Mouse (Mus musculus): Measurements from ENCODE around the gene Psmd3. TPM values are rescaled to one million over a fixed set of nuclear protein-coding genes. Genes with fewer than 3 reads are reported as not detected.

Gene Psmd3
- total and polyA plus RNA-seq, 3 experiments = 69.2 to 206 (median 76.1) TPM

DNA sequence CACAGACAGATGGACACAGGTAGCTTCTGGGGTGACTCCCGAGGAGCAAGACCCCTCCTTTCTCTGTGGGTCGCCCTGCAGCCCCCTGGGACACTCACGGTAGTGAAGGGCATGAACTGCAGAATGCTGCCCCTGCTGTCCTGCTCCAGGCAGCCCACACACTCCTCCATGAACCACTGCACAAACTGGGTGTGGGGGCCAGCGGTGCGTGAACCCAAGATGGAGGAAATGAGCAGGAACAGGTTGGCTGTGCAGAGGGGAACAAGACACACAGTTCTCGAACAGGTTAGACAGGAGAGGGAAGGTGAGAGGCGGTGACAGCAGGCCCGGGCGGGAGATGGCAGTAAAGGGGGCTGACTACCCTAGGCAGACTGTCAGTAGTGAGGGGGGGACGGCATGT lies 22.7 kb downstream of the Psmd3 start:
- H3K4me3 ChIP-seq (ENCODE audit: low read depth, low read length) = no peak overlapping the region
- peaks cover 25% of the 10 kb centered on the region for H3K27me3 ChIP-seq (ENCODE audit: insufficient read depth, low read length)
- no peak for TF ChIP-seq CTCF (IDR thresholded peaks at IDR 0.05; ENCODE audit: low read depth, low read length)
- TF ChIP-seq GATA1 (IDR thresholded peaks at IDR 0.05; ENCODE audit: borderline replicate concordance, low read length) = no peak
- TF ChIP-seq GATA2 (IDR thresholded peaks at IDR 0.05; ENCODE audit: borderline replicate concordance, low read depth, low read length) = no peak
- no peak for TF ChIP-seq TAL1 (conservative IDR thresholded peaks at IDR 0.05; ENCODE audit: low read depth, low read length)
- TF ChIP-seq POLR2AphosphoS5 (IDR thresholded peaks at IDR 0.05; ENCODE audit: insufficient replicate concordance, low read depth, low read length) = no peak
- peaks cover 67% of the 10 kb centered on the region for H3K36me3 ChIP-seq (replicated peaks)
- peaks cover 26% of the 10 kb centered on the region for H3K4me1 ChIP-seq (ENCODE audit: insufficient read depth, low read depth, low read length)
- DNase-seq (ENCODE audit: low spot score) (no peak), ATAC-seq (ENCODE audit: extremely low read depth, insufficient number of reproducible peaks, low FRiP score, poor library complexity, severe bottlenecking) (no peak)
- H3K9me3 ChIP-seq (replicated peaks) = no peaks in the 10 kb centered on the region

DNA sequence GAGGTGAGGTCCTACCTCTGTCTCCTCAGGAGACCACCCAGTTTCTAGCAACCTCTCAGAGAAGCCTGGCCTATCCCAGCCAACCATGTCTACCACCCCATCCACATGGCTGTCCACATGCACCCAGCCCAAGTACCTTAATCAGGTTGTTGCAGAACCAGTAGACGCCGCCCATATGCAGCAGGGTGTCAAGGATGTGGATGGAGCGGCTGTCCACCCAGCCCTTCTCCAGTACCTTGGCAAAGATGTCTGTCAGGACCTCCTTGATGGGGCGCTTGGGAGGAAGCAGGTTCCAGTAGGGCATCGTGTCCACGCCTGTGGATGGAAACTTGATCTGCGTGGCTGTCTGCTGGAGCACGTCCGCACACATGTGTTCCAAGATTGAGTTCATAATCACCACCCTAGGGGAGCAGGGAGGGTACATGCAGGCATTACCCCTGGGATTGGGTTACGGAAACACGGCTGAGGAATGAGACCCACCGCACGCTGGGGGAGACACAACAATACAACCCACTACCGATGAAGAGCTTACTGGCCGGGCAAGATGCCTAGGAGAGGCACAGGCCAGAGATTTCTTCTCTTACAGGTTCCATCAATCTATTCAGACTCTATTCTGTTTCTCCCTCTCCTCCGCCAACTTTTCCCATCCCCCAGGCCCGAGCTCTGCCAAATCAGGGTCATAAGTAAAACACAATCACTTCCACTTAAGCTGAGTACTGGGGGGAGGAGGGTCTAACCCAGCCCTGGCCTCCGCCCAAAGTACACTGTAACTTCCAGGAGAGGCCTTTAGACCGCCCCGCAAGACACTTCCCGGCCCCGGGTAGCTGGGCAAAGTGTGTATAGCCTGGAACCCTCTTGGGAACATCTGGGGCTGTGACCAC lies 25.3 kb downstream of the Psmd3 start:
- TF ChIP-seq POLR2AphosphoS5 (IDR thresholded peaks at IDR 0.05; ENCODE audit: insufficient replicate concordance, low read depth, low read length) (no peak), CTCF (IDR thresholded peaks at IDR 0.05; ENCODE audit: low read depth, low read length) (no peak), GATA2 (IDR thresholded peaks at IDR 0.05; ENCODE audit: borderline replicate concordance, low read depth, low read length) (no peak), TAL1 (conservative IDR thresholded peaks at IDR 0.05; ENCODE audit: low read depth, low read length) (no peak), GATA1 (IDR thresholded peaks at IDR 0.05; ENCODE audit: borderline replicate concordance, low read length) (no peak)
- H3K4me3 ChIP-seq (ENCODE audit: low read depth, low read length) = no peak overlapping the region
- DNase-seq (ENCODE audit: low spot score) (no peak), ATAC-seq (ENCODE audit: extremely low read depth, insufficient number of reproducible peaks, low FRiP score, poor library complexity, severe bottlenecking) (no peak)
- H3K36me3 ChIP-seq (replicated peaks) = peaks cover 91% of the 10 kb centered on the region
- H3K27me3 ChIP-seq (ENCODE audit: insufficient read depth, low read length) = peaks cover under 1% of the 10 kb centered on the region; the same call in 1 of the 2 replicates
- no peaks in the 10 kb centered on the region for H3K9me3 ChIP-seq (replicated peaks)
- H3K4me1 ChIP-seq (ENCODE audit: insufficient read depth, low read depth, low read length) = peaks cover 26% of the 10 kb centered on the region

DNA sequence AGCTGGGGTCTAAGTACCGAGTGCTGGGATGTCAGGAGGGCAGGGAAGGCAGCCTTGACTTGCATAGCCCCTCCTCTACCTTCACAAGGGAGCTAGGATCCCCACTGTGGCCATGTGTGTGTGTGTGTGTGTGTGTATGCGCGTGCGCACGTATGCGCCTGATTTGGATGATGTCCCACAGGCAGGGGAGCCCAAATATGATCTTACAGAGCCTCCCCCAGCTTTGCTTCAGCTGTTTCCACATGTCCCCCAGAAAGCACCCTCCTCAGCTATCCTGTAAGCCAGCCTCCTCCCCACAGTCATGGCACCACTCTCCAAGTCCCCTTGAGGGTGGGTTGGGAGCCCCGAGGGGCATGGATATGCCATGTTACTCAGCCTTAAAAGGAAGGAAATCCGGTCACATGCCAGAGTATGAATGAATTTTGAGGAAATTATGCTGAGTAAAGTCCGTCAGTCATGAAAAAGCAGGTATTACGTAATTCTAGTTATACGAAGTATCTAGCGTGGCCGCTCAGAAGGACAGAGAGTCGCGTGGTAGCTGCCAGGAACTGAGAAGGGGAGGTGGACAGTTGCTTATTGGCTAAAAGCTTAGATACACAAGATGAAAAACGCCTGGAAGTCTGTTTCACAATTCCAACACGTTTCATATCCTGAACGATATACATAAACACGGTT lies 26.1 kb downstream of the Psmd3 start:
- no peak overlapping the region for H3K4me3 ChIP-seq (ENCODE audit: low read depth, low read length)
- no peaks in the 10 kb centered on the region for H3K9me3 ChIP-seq (replicated peaks)
- no peak for DNase-seq (ENCODE audit: low spot score)
- peaks cover 97% of the 10 kb centered on the region for H3K36me3 ChIP-seq (replicated peaks)
- H3K4me1 ChIP-seq (ENCODE audit: insufficient read depth, low read depth, low read length) = peaks cover 25% of the 10 kb centered on the region
- no peak for TF ChIP-seq GATA1 (IDR thresholded peaks at IDR 0.05; ENCODE audit: borderline replicate concordance, low read length)
- no peak for TF ChIP-seq POLR2AphosphoS5 (IDR thresholded peaks at IDR 0.05; ENCODE audit: insufficient replicate concordance, low read depth, low read length)
- TF ChIP-seq TAL1 (conservative IDR thresholded peaks at IDR 0.05; ENCODE audit: low read depth, low read length) = no peak
- TF ChIP-seq GATA2 (IDR thresholded peaks at IDR 0.05; ENCODE audit: borderline replicate concordance, low read depth, low read length) = no peak
- TF ChIP-seq CTCF (IDR thresholded peaks at IDR 0.05; ENCODE audit: low read depth, low read length) = no peak
- ATAC-seq (ENCODE audit: extremely low read depth, insufficient number of reproducible peaks, low FRiP score, poor library complexity, severe bottlenecking) = no peak
- no peaks in the 10 kb centered on the region for H3K27me3 ChIP-seq (ENCODE audit: insufficient read depth, low read length)

DNA sequence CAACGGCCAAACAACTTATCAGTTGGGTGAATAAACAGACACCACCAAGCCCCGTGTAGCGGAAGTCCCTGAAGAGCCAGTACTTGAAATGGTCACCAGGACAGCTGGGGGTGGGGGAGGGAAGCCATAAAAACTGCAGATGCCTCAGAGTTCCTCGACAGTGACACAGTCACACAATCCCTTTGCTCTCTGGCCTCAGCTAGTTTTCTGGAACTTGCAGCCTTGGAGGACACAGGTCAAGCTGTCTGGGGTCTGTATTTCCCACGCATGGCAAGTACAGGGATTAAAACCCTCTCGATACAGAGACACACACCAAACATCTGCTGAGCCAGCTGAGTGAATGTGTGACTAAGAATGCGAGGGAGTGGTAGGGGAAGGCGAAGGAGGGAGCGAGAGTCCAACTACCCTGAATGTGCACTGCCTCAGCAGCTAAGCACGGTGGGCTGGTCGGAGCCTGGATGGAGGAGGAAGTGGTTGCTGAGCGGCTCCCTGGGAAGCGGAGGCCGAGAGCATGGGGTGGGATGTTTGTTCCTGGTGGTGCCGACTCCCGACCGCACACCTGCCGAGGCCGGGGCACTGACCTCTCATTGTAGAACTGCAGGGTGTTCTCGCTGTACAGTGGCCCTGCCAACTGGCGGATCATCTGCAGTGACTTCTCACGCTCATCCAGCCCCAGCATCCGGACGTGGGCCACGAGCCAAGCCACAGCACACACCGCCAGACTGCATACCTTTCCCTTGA lies 26.8 kb downstream of the Psmd3 start:
- Histone ChIP-seq H3K4me1 (ENCODE audit: insufficient read depth, low read depth, low read length) (peaks cover 22% of the 10 kb centered on the region), H3K27me3 (ENCODE audit: insufficient read depth, low read length) (no peaks in the 10 kb centered on the region), H3K9me3 (replicated peaks) (no peaks in the 10 kb centered on the region), H3K36me3 (replicated peaks) (peaks cover 97% of the 10 kb centered on the region), H3K4me3 (ENCODE audit: low read depth, low read length) (no peak overlapping the region)
- no peak for TF ChIP-seq GATA1 (IDR thresholded peaks at IDR 0.05; ENCODE audit: borderline replicate concordance, low read length)
- no peak for TF ChIP-seq TAL1 (conservative IDR thresholded peaks at IDR 0.05; ENCODE audit: low read depth, low read length)
- TF ChIP-seq GATA2 (IDR thresholded peaks at IDR 0.05; ENCODE audit: borderline replicate concordance, low read depth, low read length) = no peak
- no peak for TF ChIP-seq POLR2AphosphoS5 (IDR thresholded peaks at IDR 0.05; ENCODE audit: insufficient replicate concordance, low read depth, low read length)
- no peak for TF ChIP-seq CTCF (IDR thresholded peaks at IDR 0.05; ENCODE audit: low read depth, low read length)
- ATAC-seq (ENCODE audit: extremely low read depth, insufficient number of reproducible peaks, low FRiP score, poor library complexity, severe bottlenecking) (no peak), DNase-seq (ENCODE audit: low spot score) (no peak)

DNA sequence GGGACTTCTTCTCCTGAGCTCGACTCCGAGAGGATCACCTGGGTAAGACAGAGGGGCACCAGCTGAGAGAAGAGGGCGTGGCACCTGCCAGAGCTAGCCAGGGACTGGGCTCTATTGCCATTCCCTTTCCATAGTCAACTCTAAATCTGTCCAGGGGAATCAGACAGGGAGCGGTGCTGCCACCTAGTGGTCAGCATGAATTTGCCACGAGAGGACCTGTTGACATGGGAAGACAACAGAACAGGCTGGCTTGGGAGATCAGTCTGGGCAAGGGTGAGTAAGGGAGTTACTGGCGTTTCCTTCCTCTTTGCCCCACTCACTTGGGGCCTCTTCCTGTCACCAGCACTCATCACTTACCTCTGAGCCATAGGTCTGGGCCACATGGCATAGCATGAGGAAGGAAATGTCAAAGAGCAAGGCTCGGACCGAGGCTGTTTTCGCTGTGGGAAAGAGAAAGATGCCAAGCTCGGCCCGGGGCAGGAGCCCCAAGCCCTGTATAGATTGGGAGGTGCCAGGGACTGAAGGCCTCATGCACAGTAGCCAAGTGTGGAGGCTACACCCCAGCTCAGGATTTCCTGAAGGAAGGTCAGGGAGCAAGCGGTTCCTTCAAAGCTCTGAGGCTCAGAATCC lies 28.2 kb downstream of the Psmd3 start:
- Histone ChIP-seq H3K27me3 (ENCODE audit: insufficient read depth, low read length) (no peaks in the 10 kb centered on the region), H3K36me3 (replicated peaks) (peaks cover 97% of the 10 kb centered on the region), H3K9me3 (replicated peaks) (no peaks in the 10 kb centered on the region), H3K4me1 (ENCODE audit: insufficient read depth, low read depth, low read length) (peaks cover 21% of the 10 kb centered on the region), H3K4me3 (ENCODE audit: low read depth, low read length) (no peak overlapping the region)
- no peak for TF ChIP-seq GATA1 (IDR thresholded peaks at IDR 0.05; ENCODE audit: borderline replicate concordance, low read length)
- peak; percentile 95 for TF ChIP-seq CTCF (IDR thresholded peaks at IDR 0.05; ENCODE audit: low read depth, low read length)
- peak; percentile 76 for DNase-seq (ENCODE audit: low spot score)
- ATAC-seq (ENCODE audit: extremely low read depth, insufficient number of reproducible peaks, low FRiP score, poor library complexity, severe bottlenecking) = peak; percentile 28; the same call in 1 of the 2 replicates
